Mouse (Mus musculus): ENCODE measurements around the gene Mad2l1bp.
A peak's percentile ranks its signal among the peaks of the same experiment; 100 is the strongest.

Gene Mad2l1bp

GRCm38 (mm10) chr17:46152847-46153782 lies at the start of gene Mad2l1bp:
Gene Mad2l1bp (minus strand): TSS chr17:46153553.
- peak; percentile 85 for DNase-seq (ENCODE audit: extremely low spot score)

GRCm38 (mm10) chr17:46203078-46203477 lies 49.7 kb upstream of the Mad2l1bp start:
- DNase-seq (ENCODE audit: extremely low spot score), result no peak

DNA sequence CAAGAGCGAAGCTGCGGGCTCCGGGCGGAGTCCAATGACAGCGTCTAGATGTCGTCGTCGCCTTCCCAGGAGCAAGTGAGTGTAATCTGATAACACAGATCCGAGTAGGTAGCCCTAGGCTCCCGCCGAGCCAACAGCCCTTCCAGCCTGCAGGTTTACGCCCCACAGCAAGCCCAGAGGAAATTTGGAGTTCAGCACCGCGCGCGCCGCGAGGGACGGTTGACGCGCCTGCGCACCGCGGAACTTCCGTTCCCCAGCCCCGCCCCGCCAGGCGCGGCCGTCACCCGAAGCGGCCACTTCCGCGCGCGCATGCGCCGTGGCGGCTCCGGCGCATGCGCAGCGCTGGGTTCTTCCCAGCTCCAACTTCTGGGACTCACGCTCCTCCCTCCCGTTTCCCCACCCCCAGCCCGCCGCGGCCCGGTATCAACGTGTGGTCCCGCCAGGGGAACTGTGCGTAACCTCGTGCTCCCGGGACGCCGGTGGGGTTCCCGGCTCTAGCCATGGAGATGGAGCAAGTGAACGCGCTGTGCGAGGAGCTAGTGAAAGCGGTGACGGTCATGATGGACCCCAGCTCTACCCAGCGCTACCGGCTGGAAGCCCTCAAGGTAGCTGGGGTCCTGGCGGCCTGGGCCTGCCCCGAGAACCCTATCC lies 49.2 kb upstream of the Mad2l1bp start, which contains the start of the genes Polh and Xpo5:
Gene Polh, minus strand, starts transcription at position 225 of the 651 bp plus-strand sequence.
Gene Xpo5, plus strand, starts transcription at position 362 of the 651 bp plus-strand sequence.
- DNase-seq (ENCODE audit: extremely low spot score), result peak; percentile 95

DNA sequence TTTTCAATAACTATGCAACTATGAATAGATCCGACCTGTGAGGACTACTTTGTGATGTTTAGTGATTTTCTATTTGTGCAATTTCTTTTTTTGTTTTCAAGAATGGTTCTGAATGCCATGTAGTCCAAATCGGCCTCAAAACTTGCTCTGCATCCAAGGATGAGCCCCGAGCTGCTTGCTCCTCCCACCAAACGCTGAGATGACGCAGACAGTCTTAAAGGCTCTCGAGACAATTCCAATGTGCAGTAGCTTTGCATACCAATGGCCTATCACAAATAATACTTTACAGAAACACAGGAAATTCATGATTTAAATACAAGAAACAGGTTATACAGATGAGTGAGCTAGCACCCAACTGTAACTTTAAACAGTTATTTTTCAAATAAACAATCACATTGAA lies 47.8 kb upstream of the Mad2l1bp start:
- no peak for DNase-seq (ENCODE audit: extremely low spot score)

DNA sequence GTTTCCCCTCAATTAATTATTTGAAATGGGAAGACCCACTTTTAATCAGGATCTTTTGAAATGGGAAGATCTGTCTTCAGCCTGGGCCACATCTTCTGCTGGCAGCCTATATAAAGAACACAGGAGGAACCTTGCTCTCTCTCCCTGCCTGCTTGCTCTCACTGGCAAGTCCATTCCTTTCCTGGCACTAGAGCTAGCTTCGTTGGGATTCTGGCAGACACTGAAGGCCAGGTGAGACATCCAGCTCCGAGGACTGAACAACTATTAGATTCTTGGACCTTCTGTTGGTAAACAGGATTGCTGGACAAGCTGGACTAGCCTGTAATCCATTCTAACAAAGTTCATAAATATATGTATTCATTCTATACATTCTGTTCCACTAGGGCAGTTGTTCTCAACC lies 35.5 kb upstream of the Mad2l1bp start:
- no peak for DNase-seq (ENCODE audit: extremely low spot score)

DNA sequence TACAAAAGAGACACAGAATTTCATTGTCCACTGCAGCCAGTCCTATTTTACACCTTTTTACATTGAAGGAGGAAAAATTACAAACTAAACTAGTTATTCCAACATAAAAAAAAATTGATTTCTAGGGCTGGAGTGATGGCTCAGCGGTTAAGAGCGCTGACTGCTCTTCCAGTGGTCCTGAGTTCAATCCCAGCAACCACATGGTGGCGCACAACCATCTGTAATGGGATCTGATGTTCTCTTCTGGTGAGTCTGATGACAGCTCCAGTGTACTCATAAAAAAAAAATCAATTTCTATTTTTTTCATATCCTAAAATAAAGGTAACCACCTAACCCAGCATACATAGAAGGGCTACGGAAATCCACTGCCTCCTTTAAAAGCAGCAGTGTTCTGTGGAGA lies 28.9 kb upstream of the Mad2l1bp start:
- no peak for DNase-seq (ENCODE audit: extremely low spot score)

DNA sequence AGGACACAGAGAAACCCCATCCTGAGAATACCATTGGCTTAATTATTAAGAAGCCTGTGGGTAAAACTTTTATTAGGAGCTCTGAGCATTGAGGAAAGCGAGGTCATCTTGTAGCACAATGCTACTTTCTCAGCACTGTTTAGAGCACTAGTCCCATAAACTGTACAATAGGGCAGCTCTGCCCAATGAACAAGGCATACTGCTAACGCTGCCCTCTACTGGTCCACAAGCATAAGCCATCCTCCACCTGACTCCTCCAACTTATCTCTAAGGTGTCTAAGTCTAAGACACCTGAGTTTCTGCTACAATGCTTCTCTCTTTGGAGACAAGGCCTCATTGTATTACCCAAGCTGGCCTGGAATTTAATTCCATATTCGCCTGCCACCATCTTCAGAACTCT lies 17.2 kb upstream of the Mad2l1bp start:
- DNase-seq (ENCODE audit: extremely low spot score), result no peak

DNA sequence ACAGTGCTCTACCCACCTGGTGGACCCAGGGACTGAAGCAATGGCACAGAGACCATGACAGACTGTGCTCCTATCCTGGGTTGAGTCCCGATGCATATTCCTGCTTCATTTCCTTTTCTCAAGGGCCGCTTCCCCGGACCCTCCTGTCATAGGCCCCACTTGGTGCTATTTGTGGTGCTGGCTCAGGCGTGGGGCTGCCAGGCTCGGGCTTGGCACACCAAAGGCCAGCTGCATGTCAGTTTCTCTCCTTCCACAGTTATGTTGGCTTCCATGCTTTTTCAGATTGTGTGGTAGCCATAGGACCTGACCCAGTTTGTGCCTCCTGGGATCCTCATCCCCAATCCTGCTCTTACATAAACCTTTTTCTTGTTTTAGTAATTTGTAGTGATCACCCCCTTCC lies 15.4 kb upstream of the Mad2l1bp start:
- DNase-seq (ENCODE audit: extremely low spot score), result no peak

GRCm38 (mm10) chr17:46168318-46168717 lies 15.0 kb upstream of the Mad2l1bp start:
- DNase-seq (ENCODE audit: extremely low spot score), result no peak

DNA sequence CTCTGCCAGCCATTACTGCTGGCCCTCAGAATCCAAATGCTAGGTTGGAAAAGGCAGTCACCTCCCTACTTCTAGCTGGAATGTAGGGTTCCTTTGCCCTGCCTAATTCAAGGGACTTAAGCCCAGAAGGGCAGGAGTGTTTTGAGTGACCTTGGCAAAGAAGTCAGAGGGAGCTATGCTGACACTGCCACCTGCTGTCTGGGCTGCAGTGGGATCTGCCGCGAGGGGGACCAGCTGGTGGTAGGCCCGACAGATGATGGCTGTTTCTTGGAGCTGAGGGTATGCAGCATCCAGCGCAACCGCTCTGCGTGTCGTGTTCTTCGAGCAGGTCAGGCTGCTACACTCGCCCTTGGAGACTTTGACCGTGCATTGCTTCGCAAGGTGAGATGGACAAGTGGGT lies 13.7 kb upstream of the Mad2l1bp start:
- no peak for DNase-seq (ENCODE audit: extremely low spot score)

DNA sequence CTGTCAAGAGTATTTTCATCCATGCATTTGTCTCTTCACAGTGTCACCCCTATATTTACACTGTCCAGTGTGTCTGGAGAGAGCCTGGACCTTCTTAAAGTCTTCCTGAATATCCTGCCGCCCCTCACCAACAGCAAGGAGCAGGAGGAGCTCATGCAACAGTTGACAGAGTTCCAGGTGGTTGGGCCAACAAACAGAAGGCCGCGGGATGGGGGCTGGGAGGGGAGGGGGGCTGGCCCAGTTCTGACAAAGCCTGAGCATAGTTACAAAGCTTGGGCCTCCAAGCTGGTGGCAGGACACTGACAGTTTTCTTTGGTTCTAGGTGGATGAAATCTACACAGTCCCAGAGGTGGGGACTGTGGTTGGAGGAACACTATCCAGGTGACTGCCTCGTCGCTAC lies 12.9 kb upstream of the Mad2l1bp start:
- DNase-seq (ENCODE audit: extremely low spot score), result no peak

DNA sequence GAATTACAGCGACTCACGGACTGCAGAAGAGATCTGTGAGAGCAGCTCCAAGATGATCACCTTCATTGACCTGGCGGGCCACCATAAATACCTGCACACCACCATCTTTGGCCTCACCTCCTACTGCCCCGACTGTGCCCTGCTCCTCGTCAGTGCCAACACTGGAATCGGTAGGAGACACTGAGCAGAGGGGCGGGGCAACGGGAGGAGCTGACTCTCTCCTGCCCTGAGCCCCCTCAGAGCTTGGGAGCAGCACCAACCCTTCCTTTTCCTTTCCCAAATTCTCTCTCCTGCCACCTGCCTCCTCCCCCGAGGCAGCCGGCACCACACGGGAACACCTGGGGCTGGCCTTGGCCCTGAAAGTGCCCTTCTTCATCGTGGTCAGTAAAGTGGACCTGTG lies 12.1 kb upstream of the Mad2l1bp start:
- no peak for DNase-seq (ENCODE audit: extremely low spot score)

GRCm38 (mm10) chr17:46164791-46165190 lies 11.4 kb upstream of the Mad2l1bp start:
- DNase-seq (ENCODE audit: extremely low spot score), result no peak

DNA sequence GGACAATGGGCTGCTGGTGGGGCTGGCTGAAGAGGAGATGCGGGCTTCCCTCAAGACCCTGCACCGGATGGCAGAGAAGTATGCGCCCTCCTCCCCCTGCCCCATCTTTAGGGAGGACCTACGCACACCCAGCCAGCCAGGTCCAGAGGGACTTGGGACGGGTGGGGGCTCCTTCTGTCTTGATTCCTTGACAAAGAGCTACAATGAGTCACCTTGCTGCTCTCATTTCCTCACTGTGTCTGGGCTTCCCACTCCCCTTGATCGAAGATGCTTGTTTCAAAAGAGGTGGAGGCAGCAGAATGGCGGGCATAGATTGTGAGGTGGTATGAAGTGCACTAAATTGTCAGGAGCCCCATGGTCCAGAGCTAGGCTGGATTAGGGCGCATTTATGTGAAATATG lies 10.9 kb upstream of the Mad2l1bp start:
- no peak for DNase-seq (ENCODE audit: extremely low spot score)

DNA sequence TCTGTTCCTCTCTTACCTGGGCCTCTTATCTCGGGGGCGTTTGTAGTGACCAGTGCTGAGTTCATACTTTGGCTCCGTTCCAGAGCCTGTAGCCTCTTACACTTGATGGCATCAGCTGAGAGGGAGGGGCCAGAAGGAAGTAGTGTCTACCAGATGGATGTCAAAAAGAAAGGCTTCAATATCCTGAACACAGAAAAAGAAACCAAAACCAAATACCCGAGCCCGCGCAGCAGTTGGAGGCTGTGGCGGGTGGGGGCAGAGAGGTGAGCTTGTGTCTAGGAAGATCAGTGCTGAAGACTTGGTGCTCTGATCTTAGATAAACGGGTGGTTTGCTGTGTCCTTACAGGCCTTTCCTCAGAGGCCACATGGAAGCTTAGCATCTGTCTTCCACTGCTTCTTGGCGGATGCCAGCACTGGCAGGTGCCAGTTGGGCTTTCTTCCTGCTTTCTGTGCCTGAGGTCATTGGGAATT lies 9.6 kb upstream of the Mad2l1bp start:
- no peak for DNase-seq (ENCODE audit: extremely low spot score)

DNA sequence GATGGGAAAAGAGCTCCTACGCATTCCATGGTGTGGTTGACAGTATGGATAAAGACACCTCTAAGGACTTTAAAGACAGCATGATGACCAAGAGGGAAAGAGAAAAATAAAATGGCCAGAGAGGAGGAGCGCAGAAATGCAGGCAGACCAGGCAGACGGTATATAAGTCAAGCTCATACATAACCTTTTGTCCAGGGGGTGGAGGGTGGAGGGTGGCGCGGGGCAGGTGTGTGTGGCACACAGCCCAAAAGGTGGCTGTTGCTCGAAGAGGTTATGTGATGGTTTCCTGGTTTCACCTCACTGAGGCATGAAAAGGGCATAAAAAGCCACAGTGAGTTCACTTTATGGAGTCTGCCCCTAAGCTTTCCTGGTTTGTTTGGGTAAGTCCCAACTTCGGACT lies 9.2 kb upstream of the Mad2l1bp start:
- DNase-seq (ENCODE audit: extremely low spot score), result no peak

- DNase-seq (ENCODE audit: extremely low spot score), result no peak
Observed at GRCm38 (mm10) chr17:46161710-46162109, 8.4 kb upstream of the Mad2l1bp start.

- no peak for DNase-seq (ENCODE audit: extremely low spot score)
Observed at GRCm38 (mm10) chr17:46161179-46161578, 7.8 kb upstream of the Mad2l1bp start.

- peak; percentile 96 for DNase-seq (ENCODE audit: extremely low spot score)
Observed at GRCm38 (mm10) chr17:46160686-46161085, 7.3 kb upstream of the Mad2l1bp start, which contains the start of gene Gtpbp2. Gene Gtpbp2 (plus strand): TSS chr17:46161032.

DNA sequence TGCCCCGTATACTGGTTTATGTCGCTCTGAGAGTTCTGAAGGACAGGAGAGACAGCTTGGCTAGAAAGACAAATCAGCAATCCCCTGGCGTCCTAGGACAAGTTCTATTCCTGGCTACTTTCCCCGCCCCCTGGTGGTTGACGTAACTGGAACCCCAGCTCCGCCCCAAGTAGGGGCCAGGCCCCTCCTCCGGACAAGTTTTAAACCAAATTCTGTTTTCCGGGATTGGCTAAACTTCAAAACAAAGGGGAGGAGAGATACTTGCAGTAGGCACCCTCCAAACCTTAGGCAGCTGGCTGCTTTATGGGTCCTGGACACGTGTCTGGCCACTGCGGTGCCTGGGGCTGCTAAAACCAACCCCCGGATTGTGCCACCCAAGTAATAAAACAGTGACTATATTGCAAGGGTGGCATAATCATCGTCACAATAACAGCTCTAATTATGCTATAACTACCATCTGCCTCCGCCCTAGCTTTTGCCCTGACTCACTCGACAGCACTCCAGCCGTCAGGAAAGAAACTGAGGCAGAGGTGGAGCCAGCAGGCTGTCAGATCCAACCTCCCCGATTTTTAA lies 6.8 kb upstream of the Mad2l1bp start:
- peak; percentile 88 for DNase-seq (ENCODE audit: extremely low spot score)

GRCm38 (mm10) chr17:46159236-46159635 lies 5.9 kb upstream of the Mad2l1bp start:
- DNase-seq (ENCODE audit: extremely low spot score), result no peak

DNA sequence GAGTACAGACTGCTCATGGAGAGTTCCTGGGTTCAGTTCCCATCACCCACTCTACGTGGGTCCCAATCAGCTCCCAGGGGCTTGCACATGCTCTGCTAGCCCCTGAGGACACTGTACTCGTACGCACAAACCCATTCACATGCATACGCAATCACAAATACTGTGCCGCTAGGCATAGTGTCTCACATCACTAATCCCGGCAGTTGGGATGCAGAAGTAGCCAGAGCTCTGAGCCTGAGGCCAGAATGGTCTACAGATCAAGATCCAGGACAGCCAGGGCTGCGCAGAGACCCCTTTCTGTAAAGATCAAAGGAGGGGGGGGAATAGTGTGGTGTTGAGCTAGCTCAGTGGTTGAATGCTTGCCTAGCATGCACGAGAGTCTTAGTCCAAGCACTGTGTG lies 3.8 kb upstream of the Mad2l1bp start:
- no peak for DNase-seq (ENCODE audit: extremely low spot score)

All from embryo, embryonic 9.5 days (tissue).